In genomic region chr3:82250796-82251261, GRCm38 (mm10) we compare ENCODE assay signal across 9 mouse cellular contexts.
A peak's percentile ranks its signal among the peaks of the same experiment; 100 is the strongest.
DNase-seq lines count a peak whose midpoint lies in the region; ATAC-seq and TF ChIP-seq lines count a peak whose summit lies in the region.
"Had no signal": no experiment of that assay in that cellular context is flagged by ENCODE, and none has a peak within 500 bp of the region (broad histone marks: within the 10 kb centered on the region; RNA-seq: fewer than 3 reads in every experiment).

No protein-coding gene starts in this region.

- no peaks in the 10 kb centered on the region for H3K9me3 ChIP-seq in heart, embryonic 12.5 days (replicated peaks)
- no peaks in the 10 kb centered on the region for H3K9me3 ChIP-seq in forebrain, postnatal 0 days (ENCODE audit: low read length)
- no peaks in the 10 kb centered on the region for H3K9me3 ChIP-seq in midbrain, embryonic 12.5 days

- TF ChIP-seq CTCF in forebrain, postnatal 0 days (IDR thresholded peaks at IDR 0.05; ENCODE audit: low read depth), result no peak

- ATAC-seq in heart, embryonic 12.5 days (ENCODE audit: insufficient number of reproducible peaks, low FRiP score), result no peak
- ATAC-seq in forebrain, postnatal 0 days, result peak; percentile 89
- peak; percentile 38; the same call in 1 of the 2 replicates for ATAC-seq in midbrain, embryonic 12.5 days (ENCODE audit: low FRiP score, low read depth)

- H3K36me3 ChIP-seq in heart, embryonic 12.5 days, result no peaks in the 10 kb centered on the region
- H3K36me3 ChIP-seq in forebrain, postnatal 0 days (ENCODE audit: insufficient read depth), result no peaks in the 10 kb centered on the region
- no peaks in the 10 kb centered on the region for H3K36me3 ChIP-seq in midbrain, embryonic 12.5 days

- H3K27me3 ChIP-seq in heart, embryonic 12.5 days (replicated peaks), result no peaks in the 10 kb centered on the region
- H3K27me3 ChIP-seq in forebrain, postnatal 0 days (ENCODE audit: insufficient read depth, low read length), result no peaks in the 10 kb centered on the region
- H3K27me3 ChIP-seq in midbrain, embryonic 12.5 days, result no peaks in the 10 kb centered on the region
- H3K27me3 ChIP-seq: CH12.LX had no signal

- no peak overlapping the region for H3K27ac ChIP-seq in heart, embryonic 12.5 days (ENCODE audit: poor library complexity, severe bottlenecking)
- peak overlapping the region; percentile 85 for H3K27ac ChIP-seq in forebrain, postnatal 0 days (ENCODE audit: low read depth, low read length)
- 0 out of 2 replicates have a peak overlapping the region, but pooled peaks have one; percentile 46 for H3K27ac ChIP-seq in midbrain, embryonic 12.5 days (replicated peaks)

- H3K4me1 ChIP-seq in heart, embryonic 12.5 days (replicated peaks), result 0 out of 2 replicates have a peak, but pooled peaks cover 3% of the 10 kb centered on the region
- peaks cover 7% of the 10 kb centered on the region; the same call in 1 of the 2 replicates for H3K4me1 ChIP-seq in forebrain, postnatal 0 days (ENCODE audit: insufficient read depth)
- peaks cover 5% of the 10 kb centered on the region; the same call in 1 of the 2 replicates for H3K4me1 ChIP-seq in midbrain, embryonic 12.5 days

- H3K4me2 ChIP-seq in heart, embryonic 12.5 days, result no peak overlapping the region
- 0 out of 2 replicates have a peak overlapping the region, but pooled peaks have one; percentile 8 for H3K4me2 ChIP-seq in forebrain, postnatal 0 days (ENCODE audit: low read depth)
- no peak overlapping the region for H3K4me2 ChIP-seq in midbrain, embryonic 12.5 days (replicated peaks)

- DNase-seq in heart, adult 18-20 months, result peak; percentile 49 to 64
- DNase-seq in forebrain, postnatal 0 days, result peak; percentile 78
- DNase-seq in kidney, postnatal 10 days, result peak; percentile 55
- DNase-seq in yolk sac, embryonic 10.5 days (ENCODE audit: low spot score), result peak; percentile 26
- DNase-seq in T-cell, adult 2 months (ENCODE audit: low spot score), result no peak
- DNase-seq in thymus, postnatal 14 days, result no peak

- WGBS in heart, embryonic 12.5 days, result 62% methylated on average over 3 of the region's 3 CpGs
- WGBS in forebrain, postnatal 0 days, result 15% methylated on average over 3 of the region's 3 CpGs
- WGBS in midbrain, embryonic 12.5 days, result 51% methylated on average over 3 of the region's 3 CpGs

- no peak overlapping the region for H3K4me3 ChIP-seq in heart, embryonic 12.5 days
- no peak overlapping the region for H3K4me3 ChIP-seq in forebrain, postnatal 0 days (ENCODE audit: low read depth, low read length)
- no peak overlapping the region for H3K4me3 ChIP-seq in midbrain, embryonic 12.5 days

- H3K9ac ChIP-seq in heart, embryonic 12.5 days, result no peak overlapping the region
- H3K9ac ChIP-seq in forebrain, postnatal 0 days, result peak overlapping the region; percentile 11
- H3K9ac ChIP-seq in midbrain, embryonic 12.5 days (replicated peaks), result no peak overlapping the region

Comparison
In these comparisons a context has a peak if more than half of its experiments do, and no peak if none do; other contexts are left out.
1. DNase-seq: peak in heart, adult 18-20 months (2 of 2), forebrain, postnatal 0 days (single experiment), kidney, postnatal 10 days (single experiment) and yolk sac, embryonic 10.5 days (single experiment); none in T-cell, adult 2 months (single experiment) and thymus, postnatal 14 days (single experiment).